Mouse (Mus musculus) central nervous system, embryonic 11.5 days (tissue): ENCODE results near the gene Gm21776. TPM values are rescaled to one million over a fixed set of nuclear protein-coding genes. Genes with fewer than 3 reads are reported as not detected.

ENCODE experiments used
- polyA plus RNA-seq: library from polyadenylated mRNA; depleted of rRNA; stranded (reverse); fragments of >200 nt; gene quantifications from 2 replicates; pipeline ENCODE4 v1.2.3, GENCODE M21; 2012; rRNA removed

Gene Gm21776
- not detected in 2 replicates for polyA plus RNA-seq

GRCm38 (mm10) chrY:76378362-76378761 lies at the start of gene Gm21776:
TSS of gene Gm21776 (plus strand) at chrY:76378662.

